Mouse (Mus musculus) spleen, adult 2 months (tissue): ENCODE data around the gene Fam168a.

Experiments used
- CTCF ChIP-seq: fragments of 200-500 bp; IDR thresholded peaks from 2 replicates; pipeline ENCODE4 v1.5.1; 2011; ENCODE audit warnings: mild to moderate bottlenecking, inconsistent platforms; ENCODE audit not compliant: insufficient read depth, insufficient read length, insufficient replicate concordance; ENCODE audit errors: extremely low read depth
- POLR2A ChIP-seq: fragments of 200-500 bp; IDR thresholded peaks from 2 replicates; pipeline ENCODE4 v1.6.1; 2011; ENCODE audit warnings: low read depth, low read length, inconsistent platforms

- no peak for TF ChIP-seq POLR2A
- no peak for TF ChIP-seq CTCF
These were observed 165.5 kb downstream of the Fam168a start for GRCm38 (mm10) chr7:100871892-100872291.
